Mouse (Mus musculus): ENCODE measurements at regions not wholly inside any gene's neighbourhood (a gene's known extent, or its start where the extent isn't known, plus 50 kb on each side); places are given as distances from the start of the nearest gene placed in this dataset.

DNA sequence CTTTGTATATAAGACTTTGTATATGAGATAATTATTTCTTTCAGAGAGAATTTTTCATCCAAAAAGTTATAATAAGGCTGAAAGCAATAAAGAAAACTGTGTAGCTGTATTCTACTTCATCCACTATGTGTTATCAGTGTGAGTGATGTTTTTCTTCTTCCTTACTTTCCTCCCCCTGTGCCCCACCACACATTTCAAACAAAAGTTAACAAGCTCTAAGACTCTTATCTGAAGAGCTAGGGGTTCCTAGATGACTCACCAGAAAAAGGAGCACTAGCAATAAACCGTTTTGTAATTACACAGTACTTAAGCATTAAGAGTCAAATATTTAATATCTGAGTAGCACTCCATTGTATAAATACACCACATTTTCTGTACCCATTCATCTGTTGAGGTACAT lies 615.3 kb downstream of the Gm6377 start:
- 61% methylated on average over 1 of the region's 1 CpGs for WGBS
- Histone ChIP-seq H3K9me3 (no peaks in the 10 kb centered on the region), H3K27ac (no peak overlapping the region), H3K9ac (no peak overlapping the region), H3K27me3 (no peaks in the 10 kb centered on the region), H3K36me3 (replicated peaks) (no peaks in the 10 kb centered on the region), H3K4me3 (replicated peaks) (no peak overlapping the region), H3K4me1 (no peaks in the 10 kb centered on the region), H3K4me2 (no peak overlapping the region)
- ATAC-seq (ENCODE audit: low FRiP score) = no peak

DNA sequence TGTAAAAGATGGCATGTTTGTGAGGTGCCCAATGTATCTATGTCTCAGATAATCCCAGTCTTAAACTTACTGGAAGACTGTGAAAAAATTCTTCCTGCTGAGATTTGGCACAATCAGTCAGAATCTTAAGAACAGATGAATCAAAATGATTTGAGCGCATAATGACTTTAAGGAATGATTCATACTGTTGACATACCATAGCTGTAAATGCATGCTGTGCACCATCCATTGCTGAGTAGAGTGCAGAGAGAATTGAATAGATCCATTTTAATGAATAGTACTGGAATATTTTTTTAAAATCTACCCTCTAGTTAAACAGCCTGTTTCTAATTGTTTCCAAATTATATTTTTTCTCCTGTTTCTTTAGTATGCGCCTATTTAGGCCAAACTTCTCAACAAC lies 645.5 kb downstream of the Gm6377 start:
- Histone ChIP-seq H3K4me2 (no peak overlapping the region), H3K9ac (no peak overlapping the region), H3K27ac (no peak overlapping the region), H3K36me3 (replicated peaks) (no peaks in the 10 kb centered on the region), H3K9me3 (no peaks in the 10 kb centered on the region), H3K27me3 (no peaks in the 10 kb centered on the region), H3K4me1 (no peaks in the 10 kb centered on the region), H3K4me3 (replicated peaks) (no peak overlapping the region)
- ATAC-seq (ENCODE audit: low FRiP score) = no peak
- 91% methylated on average over 2 of the region's 2 CpGs for WGBS

DNA sequence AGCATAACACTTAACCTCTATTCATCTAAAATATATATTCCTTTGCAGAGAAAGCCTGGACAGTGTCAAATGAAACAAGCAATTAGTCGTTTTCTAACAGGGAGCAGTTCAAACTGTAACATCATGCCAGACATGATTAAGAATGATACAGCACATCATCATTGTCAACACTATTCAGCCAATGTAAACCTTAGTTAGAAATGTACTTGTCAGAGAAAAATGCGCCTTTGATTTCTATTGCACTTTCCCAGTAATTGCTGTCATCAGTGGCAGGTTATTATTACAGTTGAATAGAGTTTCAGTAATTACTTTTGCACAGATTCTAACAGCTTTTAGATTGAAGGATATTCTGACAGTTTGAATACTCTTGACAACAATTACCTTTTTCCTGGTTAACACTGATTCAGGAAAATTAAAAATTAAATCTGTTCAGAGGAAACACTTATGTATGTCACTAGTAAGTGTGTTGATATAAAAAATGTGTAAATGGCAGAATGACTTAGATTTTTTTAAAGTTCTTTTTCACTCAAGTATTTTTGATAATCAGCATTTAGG lies 648.6 kb downstream of the Gm6377 start:
- Histone ChIP-seq H3K4me1 (no peaks in the 10 kb centered on the region), H3K36me3 (replicated peaks) (no peaks in the 10 kb centered on the region), H3K27ac (no peak overlapping the region), H3K4me2 (no peak overlapping the region), H3K9ac (no peak overlapping the region), H3K9me3 (no peaks in the 10 kb centered on the region), H3K4me3 (replicated peaks) (no peak overlapping the region), H3K27me3 (no peaks in the 10 kb centered on the region)
- WGBS = 48% methylated on average over 2 of the region's 2 CpGs
- peak; percentile 67; the same call in 1 of the 2 replicates for ATAC-seq (ENCODE audit: low FRiP score)

DNA sequence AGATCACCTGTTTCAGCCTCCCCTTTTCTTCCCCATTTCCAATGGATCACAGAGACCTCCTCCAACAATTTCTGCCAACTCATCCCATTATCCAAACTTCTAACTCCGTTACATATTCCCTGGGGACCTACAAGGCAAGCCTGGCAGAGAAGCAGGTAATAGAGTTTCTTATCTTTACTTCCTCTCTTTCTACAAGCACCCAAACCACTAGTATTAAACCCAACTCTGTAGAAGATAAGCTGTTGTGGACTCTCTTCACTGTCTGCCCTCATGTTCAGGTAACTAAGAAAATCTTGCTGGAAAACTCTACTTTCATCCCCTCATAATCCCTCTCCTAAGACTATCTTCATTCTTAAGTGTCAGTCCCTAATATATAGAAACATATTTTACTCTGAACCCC lies 689.0 kb downstream of the Gm6377 start:
- 83% methylated on average over 1 of the region's 1 CpGs for WGBS
- no peaks in the 10 kb centered on the region for H3K27me3 ChIP-seq
- no peaks in the 10 kb centered on the region for H3K9me3 ChIP-seq
- no peak overlapping the region for H3K27ac ChIP-seq
- H3K4me1 ChIP-seq = no peaks in the 10 kb centered on the region
- no peak overlapping the region for H3K4me2 ChIP-seq
- no peak overlapping the region for H3K4me3 ChIP-seq (replicated peaks)
- no peak overlapping the region for H3K9ac ChIP-seq
- H3K36me3 ChIP-seq (replicated peaks) = no peaks in the 10 kb centered on the region
- ATAC-seq (ENCODE audit: low FRiP score) = no peak

DNA sequence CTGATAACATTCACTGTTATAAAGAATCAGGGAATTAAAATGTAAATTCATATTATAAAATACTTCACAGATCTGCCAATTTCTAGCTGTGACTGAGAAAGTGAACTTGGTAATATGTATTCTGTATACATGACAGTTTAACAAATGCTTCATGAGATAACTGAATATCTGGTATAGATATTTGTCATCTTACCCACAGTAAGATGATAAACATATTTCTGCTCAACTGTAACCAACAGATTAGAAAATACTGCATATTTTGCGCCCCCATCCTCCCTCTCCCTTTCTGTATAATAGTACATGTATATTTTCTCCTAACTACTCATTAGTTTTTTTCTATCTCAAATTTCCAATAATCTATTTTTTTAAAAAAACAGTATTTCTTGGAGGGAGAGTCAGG lies 703.5 kb downstream of the Gm6377 start:
- 79% methylated on average over 1 of the region's 1 CpGs for WGBS
- H3K36me3 ChIP-seq (replicated peaks) = no peaks in the 10 kb centered on the region
- ATAC-seq (ENCODE audit: low FRiP score) = no peak
- H3K27ac ChIP-seq = no peak overlapping the region
- H3K4me2 ChIP-seq = no peak overlapping the region
- H3K27me3 ChIP-seq = no peaks in the 10 kb centered on the region
- no peak overlapping the region for H3K9ac ChIP-seq
- no peaks in the 10 kb centered on the region for H3K9me3 ChIP-seq
- H3K4me1 ChIP-seq = no peaks in the 10 kb centered on the region
- H3K4me3 ChIP-seq (replicated peaks) = no peak overlapping the region

DNA sequence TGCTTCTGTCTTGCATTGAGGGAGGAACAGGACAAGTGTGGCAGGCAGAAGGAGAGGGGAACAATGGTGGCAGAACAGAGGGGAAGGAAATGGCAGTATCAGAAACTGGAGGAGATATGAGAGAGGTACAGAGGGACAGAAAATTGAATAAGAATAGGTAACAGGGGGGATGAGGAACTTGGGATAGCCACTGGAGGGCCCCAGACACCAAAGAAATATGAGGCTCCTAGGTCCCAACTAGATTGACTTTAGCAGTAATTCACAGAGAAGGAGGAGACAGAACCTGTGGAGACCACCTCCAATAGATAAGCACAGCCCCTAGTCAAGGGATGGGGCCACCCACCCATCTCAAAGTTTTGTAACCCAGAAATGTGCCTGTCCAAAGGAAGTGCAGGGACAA lies 734.6 kb downstream of the Gm6377 start:
- Histone ChIP-seq H3K36me3 (replicated peaks) (no peaks in the 10 kb centered on the region), H3K27me3 (no peaks in the 10 kb centered on the region), H3K4me3 (replicated peaks) (no peak overlapping the region), H3K4me2 (no peak overlapping the region), H3K9ac (no peak overlapping the region), H3K4me1 (no peaks in the 10 kb centered on the region), H3K9me3 (no peaks in the 10 kb centered on the region), H3K27ac (no peak overlapping the region)
- ATAC-seq (ENCODE audit: low FRiP score) = no peak

DNA sequence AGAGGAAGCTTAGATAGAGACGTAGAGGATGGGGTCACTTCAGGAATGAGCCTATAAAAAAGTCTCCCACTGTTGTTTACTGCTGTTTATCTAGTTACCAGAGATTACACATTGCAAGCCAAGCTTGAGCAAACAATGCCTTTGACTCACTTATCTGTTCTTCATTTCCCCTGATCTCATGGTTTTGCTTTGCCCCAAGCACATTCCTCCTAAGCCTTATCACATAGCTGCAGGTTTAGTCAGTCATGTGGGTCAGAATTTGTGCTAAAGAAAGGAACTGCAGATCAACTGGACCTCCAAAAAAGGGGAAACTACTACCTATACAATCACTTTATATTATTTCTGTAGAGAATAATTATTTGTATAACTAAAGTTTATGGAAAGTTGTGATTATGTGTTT lies 758.0 kb downstream of the Gm6377 start:
- Histone ChIP-seq H3K27ac (no peak overlapping the region), H3K4me1 (no peaks in the 10 kb centered on the region), H3K4me2 (no peak overlapping the region), H3K36me3 (replicated peaks) (no peaks in the 10 kb centered on the region), H3K9ac (no peak overlapping the region), H3K4me3 (replicated peaks) (no peak overlapping the region), H3K27me3 (no peaks in the 10 kb centered on the region), H3K9me3 (no peaks in the 10 kb centered on the region)
- ATAC-seq (ENCODE audit: low FRiP score) = no peak
- WGBS = 69% methylated on average over 1 of the region's 1 CpGs

DNA sequence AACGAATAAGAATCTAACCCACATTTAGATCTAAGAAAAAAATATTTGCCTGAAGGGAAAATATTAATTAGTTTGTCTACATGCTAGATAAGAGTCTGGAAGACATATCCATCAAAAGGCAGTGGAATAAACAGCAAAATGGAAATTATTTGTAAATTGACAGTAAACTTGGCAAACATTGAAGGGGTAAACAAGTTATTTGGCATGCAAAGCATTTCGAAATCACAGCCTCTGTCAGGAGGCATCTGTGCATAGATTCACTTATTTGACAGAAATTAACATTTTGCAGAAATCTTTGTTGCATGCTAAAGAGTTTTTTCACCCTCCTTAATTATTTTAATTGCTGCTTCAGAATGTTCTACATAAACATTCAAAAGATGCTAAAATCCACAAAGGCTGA lies 773.3 kb downstream of the Gm6377 start:
- Histone ChIP-seq H3K9me3 (no peaks in the 10 kb centered on the region), H3K27me3 (no peaks in the 10 kb centered on the region), H3K27ac (no peak overlapping the region), H3K4me1 (no peaks in the 10 kb centered on the region), H3K9ac (no peak overlapping the region), H3K4me2 (no peak overlapping the region), H3K36me3 (replicated peaks) (no peaks in the 10 kb centered on the region), H3K4me3 (replicated peaks) (no peak overlapping the region)
- 53% methylated on average over 2 of the region's 2 CpGs for WGBS
- no peak for ATAC-seq (ENCODE audit: low FRiP score)

DNA sequence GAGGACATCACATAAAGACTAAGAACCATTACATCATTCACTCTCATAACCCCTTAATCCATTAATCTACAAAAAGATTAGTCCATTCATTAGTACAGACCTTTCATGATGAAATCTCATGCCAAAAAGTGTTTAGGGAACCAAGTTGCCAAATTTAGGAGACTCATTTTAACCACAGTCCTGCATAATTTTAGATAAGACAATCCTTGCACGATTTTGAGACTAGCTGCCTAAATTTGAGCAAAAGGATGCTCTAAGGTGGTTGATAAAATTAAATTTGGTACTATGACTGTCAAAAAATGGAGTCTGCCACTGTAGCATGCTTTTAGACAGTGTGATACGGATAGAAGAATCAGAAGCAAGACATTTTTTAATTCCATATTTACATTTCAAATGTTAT lies 808.7 kb downstream of the Gm6377 start:
- no peaks in the 10 kb centered on the region for H3K9me3 ChIP-seq
- no peak for ATAC-seq (ENCODE audit: low FRiP score)
- H3K27ac ChIP-seq = no peak overlapping the region
- no peaks in the 10 kb centered on the region for H3K36me3 ChIP-seq (replicated peaks)
- no peak overlapping the region for H3K4me2 ChIP-seq
- 68% methylated on average over 2 of the region's 2 CpGs for WGBS
- no peaks in the 10 kb centered on the region for H3K4me1 ChIP-seq
- no peak overlapping the region for H3K4me3 ChIP-seq (replicated peaks)
- no peak overlapping the region for H3K9ac ChIP-seq
- no peaks in the 10 kb centered on the region for H3K27me3 ChIP-seq
